Mouse (Mus musculus): Measurements from ENCODE around the gene Camp. TPM values are rescaled to one million over a fixed set of nuclear protein-coding genes. Genes with fewer than 3 reads are reported as not detected.
A peak's percentile ranks its signal among the peaks of the same experiment; 100 is the strongest.

Camp gene
- polyA plus RNA-seq, 1 experiment from 2014 or later = 2.0 TPM

DNA sequence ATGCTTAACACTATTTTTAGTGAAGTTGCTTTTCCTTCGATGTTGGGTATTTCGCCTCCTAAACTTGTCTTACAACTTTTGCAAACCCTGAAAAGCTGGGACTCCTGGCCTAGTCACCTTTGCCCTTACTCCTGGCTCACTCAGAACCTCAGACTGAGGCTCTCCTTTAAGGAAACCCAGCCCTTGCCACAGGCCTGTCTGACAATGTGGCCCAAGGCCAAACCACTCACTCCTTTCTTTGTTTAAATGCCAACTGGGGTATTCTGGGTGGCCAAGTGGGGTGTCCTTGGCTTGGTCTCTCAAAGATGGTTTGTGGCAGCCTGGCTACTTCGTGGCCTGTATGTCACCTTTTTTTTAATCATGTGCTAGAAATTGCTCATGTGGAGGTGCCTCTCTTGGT, 27.3 kb upstream of the Camp start:
- ATAC-seq (replicated peaks; ENCODE audit: insufficient number of reproducible peaks, insufficient read depth, low FRiP score, low read depth) = no peak
- H3K9me3 ChIP-seq (replicated peaks) = no peaks in the 10 kb centered on the region
- peak overlapping the region; percentile 91 for H3K27ac ChIP-seq
- WGBS = 4% methylated on average over 3 of the region's 3 CpGs
- no peaks in the 10 kb centered on the region for H3K27me3 ChIP-seq
- peaks cover 14% of the 10 kb centered on the region for H3K4me1 ChIP-seq (replicated peaks)
- H3K9ac ChIP-seq = peak overlapping the region; percentile 80
- H3K36me3 ChIP-seq = peaks cover 31% of the 10 kb centered on the region
- peak overlapping the region; percentile 77 for H3K4me3 ChIP-seq
- peak overlapping the region; percentile 66 for H3K4me2 ChIP-seq

DNA sequence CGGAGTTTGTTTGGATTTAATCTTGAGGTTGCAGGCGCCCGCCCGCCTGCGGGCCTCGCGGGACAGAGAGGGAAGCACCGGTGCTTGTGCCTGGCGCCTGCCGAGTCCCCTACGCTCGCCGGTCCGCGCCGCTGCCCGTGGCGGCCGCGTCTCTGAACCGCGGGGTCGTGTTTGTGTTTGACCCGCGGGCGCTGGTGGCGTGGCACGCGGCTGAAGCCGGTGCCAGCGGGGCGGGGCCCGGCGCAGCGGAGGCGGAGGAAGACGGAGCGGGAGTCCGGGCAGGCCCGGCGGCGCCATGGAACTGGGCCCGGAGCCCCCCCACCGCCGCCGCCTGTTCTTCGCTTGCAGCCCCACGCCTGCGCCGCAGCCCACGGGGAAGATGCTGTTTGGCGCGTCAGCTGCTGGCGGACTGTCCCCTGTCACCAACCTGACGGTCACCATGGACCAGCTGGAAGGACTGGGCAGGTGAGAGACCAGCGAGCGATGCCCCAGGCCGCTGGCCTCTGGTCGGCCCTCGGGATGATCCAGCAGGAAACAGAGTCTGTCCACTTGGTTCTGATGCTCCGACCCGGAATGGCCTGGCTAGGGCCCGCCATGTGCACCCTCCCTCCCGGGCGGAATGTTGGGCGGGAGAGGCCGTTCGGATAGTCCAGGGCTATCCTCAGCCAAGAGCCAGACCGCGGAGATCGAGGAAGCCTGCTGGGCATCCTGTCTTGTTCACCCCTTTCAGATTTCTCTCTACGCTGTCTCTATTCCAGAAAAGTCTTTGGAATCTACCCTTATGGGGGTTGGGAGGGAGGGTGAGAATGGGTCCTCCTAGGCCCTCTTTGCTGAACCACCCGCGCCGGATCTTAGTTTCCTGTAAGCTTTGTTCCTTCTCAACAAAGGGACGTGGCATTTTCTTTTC, 26.5 kb upstream of the Camp start:
- WGBS = under 1% methylated on average over 73 of the region's 76 CpGs
- H3K9me3 ChIP-seq (replicated peaks) = no peaks in the 10 kb centered on the region
- H3K36me3 ChIP-seq = peaks cover 27% of the 10 kb centered on the region
- peak; percentile 77 for ATAC-seq (replicated peaks; ENCODE audit: insufficient number of reproducible peaks, insufficient read depth, low FRiP score, low read depth)
- peak overlapping the region; percentile 91 for H3K27ac ChIP-seq
- peaks cover 14% of the 10 kb centered on the region for H3K4me1 ChIP-seq (replicated peaks)
- no peaks in the 10 kb centered on the region for H3K27me3 ChIP-seq
- peak overlapping the region; percentile 77 for H3K4me3 ChIP-seq
- H3K9ac ChIP-seq = peak overlapping the region; percentile 80
- peak overlapping the region; percentile 66 for H3K4me2 ChIP-seq

DNA sequence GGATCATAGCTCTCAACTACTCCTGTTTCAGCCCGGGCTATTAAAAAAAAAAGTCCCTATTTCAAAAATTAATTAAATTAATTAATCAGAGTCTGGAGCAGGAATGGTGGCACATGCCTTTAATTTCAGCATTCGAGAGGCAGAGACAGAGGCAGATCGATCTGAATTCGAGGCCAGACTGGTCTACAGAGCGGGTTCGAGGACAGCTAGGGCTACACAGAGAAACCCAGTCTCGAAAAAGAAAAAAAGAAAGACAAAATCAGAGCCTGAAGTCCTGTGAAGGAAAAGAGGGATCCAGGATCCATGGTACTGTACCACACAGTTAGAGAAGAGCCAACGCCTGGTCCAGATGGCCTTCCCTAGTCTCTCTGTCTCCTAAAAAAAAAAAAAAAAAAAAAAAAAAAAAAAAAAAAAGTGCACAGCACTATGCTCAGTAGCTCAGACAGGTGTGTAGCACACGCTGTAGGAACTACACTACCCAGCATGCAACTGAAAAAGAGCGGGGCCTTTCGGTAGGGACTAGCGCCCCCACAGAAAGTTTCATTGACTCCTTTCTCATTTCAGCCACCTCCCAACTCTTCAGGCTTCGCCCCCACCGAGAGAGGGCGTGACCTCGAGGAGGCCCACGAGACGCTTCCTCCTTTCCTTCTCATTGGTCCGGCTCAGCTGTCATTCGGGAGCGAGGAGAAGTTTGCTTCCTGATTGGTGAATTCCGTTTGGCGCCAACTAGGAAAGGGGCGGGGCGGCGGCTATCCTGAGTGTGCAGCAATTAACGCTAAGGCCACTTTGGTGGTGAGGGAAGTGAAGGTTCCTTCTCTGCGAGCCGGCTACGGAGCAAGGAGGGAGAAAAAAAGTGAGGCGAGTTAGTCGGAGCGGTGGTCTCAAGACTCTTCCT, 25.6 kb upstream of the Camp start, which contains the start of gene Cdc25a:
Cdc25a (plus strand) TSS at position 783 of the 895 bp plus-strand sequence.
- H3K36me3 ChIP-seq = peaks cover 18% of the 10 kb centered on the region
- H3K4me2 ChIP-seq = peak within 1 kb of the TSS; percentile 66
- peaks cover 14% of the 10 kb centered on the region for H3K4me1 ChIP-seq (replicated peaks)
- ATAC-seq (replicated peaks; ENCODE audit: insufficient number of reproducible peaks, insufficient read depth, low FRiP score, low read depth) = peak; percentile 94
- peak within 1 kb of the TSS; percentile 77 for H3K4me3 ChIP-seq
- no peaks in the 10 kb centered on the region for H3K27me3 ChIP-seq
- H3K9ac ChIP-seq = peak within 1 kb of the TSS; percentile 80
- no peaks in the 10 kb centered on the region for H3K9me3 ChIP-seq (replicated peaks)
- peak within 1 kb of the TSS; percentile 91 for H3K27ac ChIP-seq
- 6% methylated on average over 33 of the region's 33 CpGs for WGBS

DNA sequence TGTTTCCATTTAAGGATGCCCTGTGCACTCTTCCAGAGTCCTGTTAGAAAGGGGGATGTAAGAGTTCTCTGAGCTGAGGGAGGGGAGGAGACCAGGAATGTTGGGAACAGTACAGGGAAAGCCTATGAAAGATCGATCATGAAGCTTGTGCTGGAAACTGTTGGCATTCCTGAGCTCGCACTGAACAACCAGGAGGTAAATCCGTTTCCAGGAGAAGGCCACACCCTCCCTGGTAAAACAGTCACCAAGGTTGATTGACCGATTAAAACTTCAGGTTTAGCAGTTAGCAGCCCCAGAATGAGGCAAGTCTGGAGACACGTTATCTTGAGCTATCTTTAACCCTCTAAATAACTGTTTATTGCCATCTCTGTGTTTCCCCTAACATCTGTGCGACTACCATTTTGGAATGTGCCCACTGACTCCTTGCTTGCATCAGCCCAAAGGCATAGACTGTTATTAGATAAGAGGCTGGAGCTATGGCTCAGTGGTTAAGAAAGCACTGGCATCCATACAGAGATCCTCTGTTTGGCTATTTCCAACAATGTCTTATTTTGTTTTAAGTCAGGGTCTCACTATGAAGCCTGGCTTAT, 21.7 kb upstream of the Camp start:
- Histone ChIP-seq H3K9me3 (replicated peaks) (no peaks in the 10 kb centered on the region), H3K4me1 (replicated peaks) (peaks cover 3% of the 10 kb centered on the region; the same call in 1 of the 2 replicates), H3K9ac (no peak overlapping the region), H3K36me3 (no peaks in the 10 kb centered on the region), H3K4me2 (no peak overlapping the region), H3K27me3 (no peaks in the 10 kb centered on the region), H3K27ac (no peak overlapping the region), H3K4me3 (no peak overlapping the region)
- no peak for ATAC-seq (replicated peaks; ENCODE audit: insufficient number of reproducible peaks, insufficient read depth, low FRiP score, low read depth)
- 43% methylated on average over 6 of the region's 6 CpGs for WGBS

GRCm38 (mm10) chr9:109866218-109866617, 16.8 kb upstream of the Camp start:
- ATAC-seq (replicated peaks; ENCODE audit: insufficient number of reproducible peaks, insufficient read depth, low FRiP score, low read depth) = no peak
- 27% methylated on average over 2 of the region's 2 CpGs for WGBS
- H3K9ac ChIP-seq = no peak overlapping the region
- no peaks in the 10 kb centered on the region for H3K36me3 ChIP-seq
- H3K9me3 ChIP-seq (replicated peaks) = no peaks in the 10 kb centered on the region
- H3K4me3 ChIP-seq = no peak overlapping the region
- H3K27me3 ChIP-seq = no peaks in the 10 kb centered on the region
- H3K27ac ChIP-seq = no peak overlapping the region
- H3K4me1 ChIP-seq (replicated peaks) = peaks cover 5% of the 10 kb centered on the region; the same call in 1 of the 2 replicates
- H3K4me2 ChIP-seq = no peak overlapping the region

DNA sequence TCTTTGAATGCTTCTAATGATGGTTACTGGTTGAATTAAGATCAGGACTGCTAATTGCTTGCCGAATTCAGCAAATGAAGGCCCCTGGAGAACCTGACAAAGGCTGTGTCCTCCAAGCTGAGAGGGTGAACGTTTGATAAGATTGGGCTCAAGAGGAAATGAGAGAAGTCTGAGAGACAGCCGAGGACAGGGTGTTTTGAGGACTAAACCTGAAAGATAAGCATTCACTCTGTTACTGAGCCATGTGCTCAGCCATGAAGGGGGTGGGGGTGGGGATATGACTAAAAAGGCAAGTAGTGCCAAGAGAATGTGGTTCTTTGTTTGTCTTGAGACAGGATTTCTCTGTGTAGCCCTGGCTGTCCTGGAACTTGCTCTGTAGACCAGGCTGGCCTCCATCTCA, 13.7 kb upstream of the Camp start:
- Histone ChIP-seq H3K27ac (no peak overlapping the region), H3K36me3 (no peaks in the 10 kb centered on the region), H3K4me1 (replicated peaks) (peaks cover 5% of the 10 kb centered on the region; the same call in 1 of the 2 replicates), H3K9ac (no peak overlapping the region), H3K4me2 (peak overlapping the region; percentile 52), H3K27me3 (no peaks in the 10 kb centered on the region), H3K4me3 (no peak overlapping the region), H3K9me3 (replicated peaks) (no peaks in the 10 kb centered on the region)
- WGBS = 14% methylated on average over 3 of the region's 3 CpGs
- ATAC-seq (replicated peaks; ENCODE audit: insufficient number of reproducible peaks, insufficient read depth, low FRiP score, low read depth) = no peak

DNA sequence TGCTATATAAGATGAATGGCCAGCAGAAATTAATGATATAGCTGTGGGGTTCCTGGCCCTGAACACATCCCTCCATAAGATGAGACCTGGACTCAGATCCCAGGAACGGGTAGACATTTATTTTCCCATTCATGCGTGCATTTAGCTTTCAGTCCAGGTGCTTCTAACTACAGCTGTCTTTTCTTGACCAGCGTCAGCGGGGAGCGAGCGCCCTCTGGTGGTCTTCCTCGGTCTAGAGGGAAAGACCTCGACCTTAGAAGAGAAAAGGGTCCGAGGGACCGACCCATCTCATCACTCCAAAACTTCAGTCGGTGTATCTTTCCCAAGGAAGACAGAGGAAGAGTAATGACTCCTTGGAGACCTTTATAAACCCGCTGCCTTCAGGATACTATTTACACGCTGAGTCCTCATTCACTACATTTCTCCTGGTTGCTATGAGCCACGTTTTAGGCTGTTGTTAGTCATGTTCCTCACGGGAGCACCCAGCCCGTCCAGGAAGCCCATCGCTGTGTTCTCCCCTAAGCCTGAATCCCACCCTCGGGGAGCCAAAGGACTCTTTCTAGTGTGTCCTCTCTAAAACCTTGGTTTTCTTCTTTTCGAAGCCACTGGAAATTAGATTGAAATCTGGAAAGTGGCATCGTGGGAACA, 13.1 kb upstream of the Camp start:
- H3K9ac ChIP-seq = no peak overlapping the region
- peak overlapping the region; percentile 52 for H3K4me2 ChIP-seq
- H3K9me3 ChIP-seq (replicated peaks) = no peaks in the 10 kb centered on the region
- peaks cover 5% of the 10 kb centered on the region; the same call in 1 of the 2 replicates for H3K4me1 ChIP-seq (replicated peaks)
- 10% methylated on average over 20 of the region's 20 CpGs for WGBS
- ATAC-seq (replicated peaks; ENCODE audit: insufficient number of reproducible peaks, insufficient read depth, low FRiP score, low read depth) = no peak
- no peaks in the 10 kb centered on the region for H3K27me3 ChIP-seq
- no peaks in the 10 kb centered on the region for H3K36me3 ChIP-seq
- no peak overlapping the region for H3K4me3 ChIP-seq
- H3K27ac ChIP-seq = no peak overlapping the region

GRCm38 (mm10) chr9:109855947-109856346, 6.5 kb upstream of the Camp start:
- Histone ChIP-seq H3K4me1 (replicated peaks) (0 out of 2 replicates have a peak, but pooled peaks cover 2% of the 10 kb centered on the region), H3K9me3 (replicated peaks) (no peaks in the 10 kb centered on the region), H3K4me2 (no peak overlapping the region), H3K4me3 (no peak overlapping the region), H3K9ac (no peak overlapping the region), H3K36me3 (no peaks in the 10 kb centered on the region), H3K27ac (no peak overlapping the region), H3K27me3 (no peaks in the 10 kb centered on the region)
- WGBS = 54% methylated on average over 6 of the region's 6 CpGs
- no peak for ATAC-seq (replicated peaks; ENCODE audit: insufficient number of reproducible peaks, insufficient read depth, low FRiP score, low read depth)

DNA sequence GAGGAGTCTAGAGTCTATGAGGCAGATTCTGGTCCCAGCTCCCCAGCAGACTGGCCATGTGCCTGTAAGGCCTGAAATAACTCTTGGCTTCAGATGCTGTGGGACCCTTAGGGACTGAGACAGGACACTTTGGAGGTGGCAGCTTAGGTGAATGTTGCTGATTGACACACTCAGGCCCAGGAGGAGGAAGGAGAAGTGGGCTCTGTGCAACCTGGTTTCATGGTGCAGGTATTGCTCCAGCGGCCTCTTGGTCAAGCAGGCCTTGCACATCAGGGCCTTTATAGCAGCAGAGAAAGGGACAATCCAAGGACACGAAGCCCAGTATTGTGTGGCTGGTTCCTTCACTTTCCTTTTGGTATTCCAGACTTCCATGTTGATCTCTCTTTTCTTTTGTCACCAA, 4.9 kb upstream of the Camp start:
- Histone ChIP-seq H3K9me3 (replicated peaks) (no peaks in the 10 kb centered on the region), H3K4me1 (replicated peaks) (0 out of 2 replicates have a peak, but pooled peaks cover 3% of the 10 kb centered on the region), H3K36me3 (no peaks in the 10 kb centered on the region), H3K4me2 (no peak overlapping the region), H3K9ac (no peak overlapping the region), H3K27ac (no peak overlapping the region), H3K27me3 (no peaks in the 10 kb centered on the region), H3K4me3 (no peak overlapping the region)
- WGBS = 88% methylated on average over 2 of the region's 2 CpGs
- no peak for ATAC-seq (replicated peaks; ENCODE audit: insufficient number of reproducible peaks, insufficient read depth, low FRiP score, low read depth)

DNA sequence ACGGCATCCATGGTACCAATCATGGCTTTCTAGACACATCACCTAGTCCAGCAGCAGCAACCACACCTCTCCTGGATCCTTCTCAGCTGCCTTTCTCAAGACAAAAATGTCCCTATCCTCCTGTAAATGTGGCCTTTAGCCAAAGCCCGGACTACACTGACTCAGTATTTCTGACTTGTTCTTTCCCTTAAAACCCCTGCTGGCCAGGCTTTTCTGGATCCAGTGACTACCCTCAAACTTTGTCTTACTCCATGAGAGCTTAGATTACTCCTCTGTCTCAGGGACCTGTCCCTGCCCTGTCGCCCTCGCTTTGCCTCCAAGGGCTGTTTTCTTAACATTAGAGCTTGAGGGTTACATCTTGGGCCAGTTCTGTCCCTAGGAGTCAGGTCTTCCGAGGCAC, 682 bp upstream of the Camp start:
- Histone ChIP-seq H3K9me3 (replicated peaks) (no peaks in the 10 kb centered on the region), H3K4me1 (replicated peaks) (0 out of 2 replicates have a peak, but pooled peaks cover 3% of the 10 kb centered on the region), H3K4me2 (no peak overlapping the region), H3K4me3 (no peak overlapping the region), H3K27ac (no peak overlapping the region), H3K9ac (no peak overlapping the region), H3K27me3 (no peaks in the 10 kb centered on the region), H3K36me3 (no peaks in the 10 kb centered on the region)
- no peak for ATAC-seq (replicated peaks; ENCODE audit: insufficient number of reproducible peaks, insufficient read depth, low FRiP score, low read depth)
- WGBS = 81% methylated on average over 5 of the region's 5 CpGs

Data from heart, embryonic 15.5 days (tissue).